Comparison of ENCODE assay signal across 8 mouse cellular contexts in genomic region chr4:133730122-133730521, GRCm38 (mm10). TPM values are rescaled to one million over a fixed set of nuclear protein-coding genes. Genes with fewer than 3 reads are reported as not detected.
DNase-seq lines count a peak whose midpoint lies in the region; ATAC-seq and TF ChIP-seq lines count a peak whose summit lies in the region.

No protein-coding gene starts in this region.

- peak overlapping the region; percentile 42 for H3K4me2 ChIP-seq in embryonic facial prominence, embryonic 15.5 days (replicated peaks)
- peak overlapping the region; percentile 51 for H3K4me2 ChIP-seq in limb, embryonic 12.5 days
- peak overlapping the region; percentile 39 for H3K4me2 ChIP-seq in neural tube, embryonic 14.5 days (ENCODE audit: low read depth, low read length)

- intact Hi-C loops in left cerebral cortex, adult 2 months (cut with DNase I), result no loop called here

- peaks cover 76% of the 10 kb centered on the region for H3K4me1 ChIP-seq in embryonic facial prominence, embryonic 15.5 days
- peaks cover 78% of the 10 kb centered on the region for H3K4me1 ChIP-seq in limb, embryonic 12.5 days (replicated peaks)
- peaks cover 69% of the 10 kb centered on the region for H3K4me1 ChIP-seq in neural tube, embryonic 14.5 days (ENCODE audit: control insufficient read depth, insufficient read depth, low read length)

- peaks cover under 1% of the 10 kb centered on the region; the same call in 1 of the 2 replicates for H3K36me3 ChIP-seq in embryonic facial prominence, embryonic 15.5 days
- H3K36me3 ChIP-seq in limb, embryonic 12.5 days, result peaks cover 31% of the 10 kb centered on the region
- H3K36me3 ChIP-seq in neural tube, embryonic 14.5 days (ENCODE audit: control insufficient read depth, insufficient read depth, low read length), result no peaks in the 10 kb centered on the region

- no peak for TF ChIP-seq CTCF in left cerebral cortex, adult 2 months (IDR thresholded peaks at IDR 0.05)

- H3K27me3 ChIP-seq in embryonic facial prominence, embryonic 15.5 days, result no peaks in the 10 kb centered on the region
- H3K27me3 ChIP-seq in limb, embryonic 12.5 days, result no peaks in the 10 kb centered on the region
- no peaks in the 10 kb centered on the region for H3K27me3 ChIP-seq in neural tube, embryonic 14.5 days (ENCODE audit: control insufficient read depth, insufficient read depth, low read length)

- H3K27ac ChIP-seq in left cerebral cortex, adult 2 months, result peak overlapping the region; percentile 45
- peak overlapping the region; percentile 87 for H3K27ac ChIP-seq in embryonic facial prominence, embryonic 15.5 days (replicated peaks)
- H3K27ac ChIP-seq in limb, embryonic 12.5 days, result peak overlapping the region; percentile 84
- H3K27ac ChIP-seq in neural tube, embryonic 14.5 days (ENCODE audit: low read depth, low read length), result peak overlapping the region; percentile 75

- no peak for ATAC-seq in embryonic facial prominence, embryonic 15.5 days (ENCODE audit: insufficient number of reproducible peaks, low FRiP score, low TSS enrichment, low read depth)
- ATAC-seq in limb, embryonic 12.5 days (ENCODE audit: insufficient number of reproducible peaks, insufficient read depth, low FRiP score, low TSS enrichment, low read depth), result peak; percentile 13; the same call in 1 of the 2 replicates
- ATAC-seq in neural tube, embryonic 14.5 days (ENCODE audit: low read depth), result peak; percentile 59

- no peak overlapping the region for H3K9ac ChIP-seq in embryonic facial prominence, embryonic 15.5 days
- peak overlapping the region; percentile 31 for H3K9ac ChIP-seq in limb, embryonic 12.5 days (replicated peaks)
- H3K9ac ChIP-seq in neural tube, embryonic 14.5 days (replicated peaks; ENCODE audit: low read depth, low read length), result peak overlapping the region; percentile 8

- H3K9me3 ChIP-seq in embryonic facial prominence, embryonic 15.5 days (replicated peaks), result no peaks in the 10 kb centered on the region
- H3K9me3 ChIP-seq in limb, embryonic 12.5 days, result no peaks in the 10 kb centered on the region
- no peaks in the 10 kb centered on the region for H3K9me3 ChIP-seq in neural tube, embryonic 14.5 days (ENCODE audit: control insufficient read depth, low read length)

- H3K4me3 ChIP-seq in left cerebral cortex, adult 2 months, result 0 out of 2 replicates have a peak overlapping the region, but pooled peaks have one; percentile 9
- H3K4me3 ChIP-seq in embryonic facial prominence, embryonic 15.5 days (replicated peaks), result peak overlapping the region; percentile 24
- H3K4me3 ChIP-seq in limb, embryonic 12.5 days (replicated peaks), result peak overlapping the region; percentile 21
- H3K4me3 ChIP-seq in neural tube, embryonic 14.5 days (ENCODE audit: low read depth, low read length), result no peak overlapping the region

- DNase-seq in left cerebral cortex, adult 2 months (ENCODE audit: extremely low spot score in 1 of 2, low spot score in 2 of 2), result no peak
- DNase-seq in left cerebral cortex, adult 8-10 months (ENCODE audit: low spot score in 2 of 2), result no peak
- DNase-seq in spleen, adult 18-20 months, result no peak
- DNase-seq in cerebellum, adult 9-11 months, result no peak
- no peak for DNase-seq in thymus, postnatal 14 days

RNA-seq across cellular contexts. Expression of gene Arid1a, which starts 26.4 kb away (rescaled TPM):
- 10 to 100 TPM; 90.9 to 98.6 TPM for total RNA-seq in left cerebral cortex, adult 2 months (2021)
- 10 to 100 TPM; 86.3 to 93.9 (median 90.7) TPM for total RNA-seq in left cerebral cortex, adult 8-10 months (2022)
- 26.8 and 29.2 TPM in 2 replicates for polyA plus RNA-seq in embryonic facial prominence, embryonic 15.5 days (2015; fragmentation: Nextera tagmentation; extraction: Ambion mirVana)
- 39.6 and 41.6 TPM in 2 replicates for polyA plus RNA-seq in limb, embryonic 12.5 days (2016; fragmentation: Nextera tagmentation; extraction: Ambion mirVana)
- 40.6 and 45.6 TPM in 2 replicates for polyA plus RNA-seq in neural tube, embryonic 14.5 days (2014; fragmentation: Nextera tagmentation; extraction: Ambion mirVana)

RNA-seq across cellular contexts. Expression of gene Pigv, which starts 57.7 kb away (rescaled TPM):
- 1 to 10 TPM; 7.9 to 8.1 TPM for total RNA-seq in left cerebral cortex, adult 2 months (2021)
- 10 to 100 TPM in 2 of 4 experiments, 1 to 10 TPM in 2; 8.4 to 10.9 (median 9.9) TPM for total RNA-seq in left cerebral cortex, adult 8-10 months (2022)
- polyA plus RNA-seq in embryonic facial prominence, embryonic 15.5 days (2015; fragmentation: Nextera tagmentation; extraction: Ambion mirVana), result 16.2 and 17.6 TPM in 2 replicates
- 16.3 and 21.6 TPM in 2 replicates for polyA plus RNA-seq in limb, embryonic 12.5 days (2016; fragmentation: Nextera tagmentation; extraction: Ambion mirVana)
- polyA plus RNA-seq in neural tube, embryonic 14.5 days (2014; fragmentation: Nextera tagmentation; extraction: Ambion mirVana), result 10.9 and 13.0 TPM in 2 replicates
